Mouse (Mus musculus) myocyte (in vitro differentiated cells): ENCODE results near the gene Nuak1.

ENCODE experiments used
- CEBPB ChIP-seq: IDR thresholded peaks from 2 replicates; pipeline ENCODE4 v1.6.1; 2011; ENCODE audit warnings: mild to moderate bottlenecking, moderate library complexity; ENCODE audit not compliant: poor library complexity, insufficient read depth, severe bottlenecking
- E2F4 ChIP-seq: IDR thresholded peaks from one replicate; pipeline ENCODE4 v1.6.1; 2011; ENCODE audit warnings: mild to moderate bottlenecking, control low read depth, moderate library complexity; ENCODE audit not compliant: insufficient read depth
- MAX ChIP-seq: IDR thresholded peaks from one replicate; pipeline ENCODE4 v1.6.1; 2011; ENCODE audit warnings: low read depth, mild to moderate bottlenecking, control low read depth
- MYOD1 ChIP-seq, 3 experiments: IDR thresholded peaks; one replicate each; pipeline ENCODE4 v1.6.1; 2011; ENCODE audit warnings: control low read depth in 2 of 3, low read depth in 2 of 3, mild to moderate bottlenecking in 2 of 3, moderate library complexity in 1 of 3; ENCODE audit not compliant: insufficient read length in 2 of 3, control insufficient read depth in 1 of 3
- MYOG ChIP-seq, 3 experiments: IDR thresholded peaks; one replicate each; pipeline ENCODE4 v1.6.1; 2011; ENCODE audit warnings: control low read depth in 2 of 3, low read depth in 2 of 3, mild to moderate bottlenecking in 2 of 3; ENCODE audit not compliant: insufficient read length in 2 of 3, control insufficient read depth in 1 of 3, insufficient read depth in 1 of 3
- POLR2A ChIP-seq: IDR thresholded peaks from one replicate; pipeline ENCODE4 v1.6.1; 2011; ENCODE audit warnings: low read depth, mild to moderate bottlenecking, control low read depth, moderate library complexity; ENCODE audit not compliant: insufficient read length
- POLR2AphosphoS2 ChIP-seq: IDR thresholded peaks from one replicate; pipeline ENCODE4 v1.6.1; 2011; ENCODE audit warnings: low read depth, control low read depth; ENCODE audit not compliant: insufficient read length
- REST ChIP-seq: IDR thresholded peaks from one replicate; pipeline ENCODE4 v1.6.1; 2011; ENCODE audit warnings: mild to moderate bottlenecking, control low read depth, moderate library complexity; ENCODE audit not compliant: insufficient read depth, insufficient read length
- SRF ChIP-seq: IDR thresholded peaks from one replicate; pipeline ENCODE4 v1.6.1; 2011; ENCODE audit warnings: low read depth; ENCODE audit not compliant: control insufficient read depth, insufficient read length
- TCF12 ChIP-seq: IDR thresholded peaks from one replicate; pipeline ENCODE4 v1.6.1; 2011; ENCODE audit warnings: mild to moderate bottlenecking, control low read depth; ENCODE audit not compliant: poor library complexity, insufficient read depth, severe bottlenecking
- USF1 ChIP-seq: IDR thresholded peaks from one replicate; pipeline ENCODE4 v1.6.1; 2011; ENCODE audit warnings: low read depth, mild to moderate bottlenecking, control low read depth, moderate library complexity

- TF ChIP-seq POLR2A (no peak), TCF12 (no peak), MAX (no peak), USF1 (no peak), MYOG (IDR thresholded peaks at IDR 0.05; ENCODE audit: control insufficient read depth in 1 of 3, insufficient read depth in 1 of 3, insufficient read length in 2 of 3, low read depth in 2 of 3) (no peak), E2F4 (no peak), CEBPB (no peak), POLR2AphosphoS2 (no peak), REST (no peak), SRF (no peak), MYOD1 (IDR thresholded peaks at IDR 0.05; ENCODE audit: control insufficient read depth in 1 of 3, insufficient read length in 2 of 3, low read depth in 2 of 3) (no peak)
Observed at GRCm38 (mm10) chr10:84358738-84359120, 81.7 kb downstream of the Nuak1 start.
